Mouse (Mus musculus): ENCODE data around the gene Lrrc1. TPM values are rescaled to one million over a fixed set of nuclear protein-coding genes. Genes with fewer than 3 reads are reported as not detected.
"Not testable (repeated sequence)": the region's sequence is repeated elsewhere in the genome, so short reads cannot be mapped to it uniquely, and the experiment has no call there.

The Lrrc1 gene
- polyA plus RNA-seq (2016; fragmentation: Nextera tagmentation; extraction: Ambion mirVana): 4.9 and 5.4 TPM in 2 replicates

DNA sequence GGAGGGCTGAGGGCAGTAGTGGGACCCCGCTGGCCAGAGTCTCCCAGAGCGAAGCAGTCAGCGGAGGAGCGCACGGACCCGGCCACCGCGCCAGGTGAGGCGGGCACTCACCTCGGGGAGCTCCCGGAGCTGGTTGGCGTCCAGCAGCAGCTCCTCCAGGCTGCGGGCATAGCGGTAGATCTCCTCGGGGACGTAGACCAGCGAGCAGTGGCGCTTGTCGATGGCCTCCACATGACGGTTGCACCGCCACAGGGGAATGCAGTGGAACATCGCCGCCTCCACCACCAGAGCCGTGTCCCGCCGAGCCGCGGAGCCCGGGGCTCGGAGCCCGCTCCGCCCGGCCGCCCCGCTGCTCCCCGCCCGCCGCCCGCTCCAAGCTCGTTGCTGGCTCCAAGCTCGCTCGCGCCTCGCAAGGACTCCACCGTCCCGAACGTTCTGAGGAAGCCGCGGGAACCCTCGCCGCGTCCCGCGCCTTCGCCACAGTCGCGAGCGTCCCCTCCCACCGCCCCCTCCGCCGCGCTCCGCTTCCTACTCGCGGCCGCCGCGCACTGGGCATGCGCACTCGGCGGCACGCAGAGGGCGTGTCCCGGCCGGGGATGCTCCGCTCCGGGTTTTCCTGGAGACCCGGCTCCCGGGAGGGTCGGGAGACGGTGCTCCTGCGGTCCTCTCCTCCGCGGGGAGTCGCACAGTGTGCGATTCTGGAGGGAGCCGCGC is at the start of gene Lrrc1:
Lrrc1 (minus strand) TSS at position 517 of the 714 bp plus-strand sequence.
- Histone ChIP-seq H3K27me3 (ENCODE audit: low read depth, poor library complexity, severe bottlenecking) (no peaks in the 10 kb centered on the region), H3K36me3 (no peaks in the 10 kb centered on the region), H3K4me1 (peaks cover 20% of the 10 kb centered on the region), H3K9me3 (replicated peaks) (no peaks in the 10 kb centered on the region), H3K27ac (peak within 1 kb of the TSS; percentile 90), H3K4me3 (peak within 1 kb of the TSS; percentile 88)
- peak; percentile 92 for DNase-seq (ENCODE audit: low spot score)
- WGBS: under 1% methylated on average over 88 of the region's 88 CpGs

- Histone ChIP-seq H3K36me3 (no peaks in the 10 kb centered on the region), H3K27me3 (ENCODE audit: low read depth, poor library complexity, severe bottlenecking) (no peaks in the 10 kb centered on the region), H3K9me3 (replicated peaks) (no peaks in the 10 kb centered on the region), H3K27ac (no peak overlapping the region), H3K4me3 (no peak overlapping the region), H3K4me1 (no peaks in the 10 kb centered on the region)
- 68% methylated on average over 4 of the region's 4 CpGs for WGBS
- DNase-seq (ENCODE audit: low spot score): no peak
These were observed 47.8 kb upstream of the Lrrc1 start for GRCm38 (mm10) chr9:77592423-77592822.

GRCm38 (mm10) chr9:77589496-77589895 is 44.8 kb upstream of the Lrrc1 start:
- Histone ChIP-seq H3K36me3 (no peaks in the 10 kb centered on the region), H3K4me1 (no peaks in the 10 kb centered on the region), H3K4me3 (no peak overlapping the region), H3K9me3 (replicated peaks) (no peaks in the 10 kb centered on the region), H3K27ac (no peak overlapping the region), H3K27me3 (ENCODE audit: low read depth, poor library complexity, severe bottlenecking) (no peaks in the 10 kb centered on the region)
- WGBS: 70% methylated on average over 2 of the region's 2 CpGs
- no peak for DNase-seq (ENCODE audit: low spot score)

GRCm38 (mm10) chr9:77587616-77588015 is 42.9 kb upstream of the Lrrc1 start:
- Histone ChIP-seq H3K9me3 (replicated peaks) (no peaks in the 10 kb centered on the region), H3K36me3 (no peaks in the 10 kb centered on the region), H3K27me3 (ENCODE audit: low read depth, poor library complexity, severe bottlenecking) (no peaks in the 10 kb centered on the region), H3K27ac (no peak overlapping the region), H3K4me1 (no peaks in the 10 kb centered on the region), H3K4me3 (no peak overlapping the region)
- WGBS: 93% methylated on average over 7 of the region's 7 CpGs
- no peak for DNase-seq (ENCODE audit: low spot score)

DNA sequence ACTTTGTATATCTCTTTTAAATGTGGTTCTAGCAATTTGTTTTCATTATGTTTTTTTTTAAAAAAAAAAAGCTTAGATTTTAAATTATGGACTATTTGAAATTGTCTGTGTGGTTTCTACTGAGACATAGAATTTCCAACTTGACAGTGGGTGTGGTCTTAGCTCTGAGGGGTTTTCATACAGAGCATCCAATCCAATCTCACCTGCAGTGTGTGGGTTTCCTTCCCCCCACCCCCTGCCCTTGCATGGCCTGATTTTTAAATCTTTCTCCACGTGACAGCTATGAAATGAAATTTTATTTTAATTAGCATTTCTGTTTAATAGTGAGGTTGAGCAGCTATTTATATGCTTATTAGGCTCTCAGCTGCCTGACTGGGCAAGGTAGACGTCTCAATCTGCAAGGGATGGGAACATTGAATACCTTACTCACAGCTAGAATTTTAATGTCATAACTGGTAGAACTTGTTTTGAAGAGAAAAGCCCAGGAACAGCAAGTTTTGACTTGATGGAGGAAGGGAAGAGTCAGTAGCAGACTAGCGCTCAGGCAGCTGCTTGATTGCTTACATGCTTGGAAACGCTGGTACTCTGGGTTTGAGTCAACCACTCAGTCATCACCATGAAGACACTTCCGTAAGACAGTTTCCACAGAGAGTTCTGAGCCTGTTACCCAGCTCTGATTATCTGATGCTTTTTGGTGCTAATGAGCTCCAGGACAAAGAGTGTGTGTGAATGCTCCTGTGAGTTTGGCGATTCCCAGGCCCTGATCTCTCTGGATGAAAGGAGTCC is 42.3 kb upstream of the Lrrc1 start:
- no peak for DNase-seq (ENCODE audit: low spot score)
- Histone ChIP-seq H3K4me1 (no peaks in the 10 kb centered on the region), H3K4me3 (no peak overlapping the region), H3K9me3 (replicated peaks) (no peaks in the 10 kb centered on the region), H3K36me3 (no peaks in the 10 kb centered on the region), H3K27me3 (ENCODE audit: low read depth, poor library complexity, severe bottlenecking) (no peaks in the 10 kb centered on the region), H3K27ac (no peak overlapping the region)
- WGBS: 75% methylated on average over 6 of the region's 6 CpGs

- no peak for DNase-seq (ENCODE audit: low spot score)
- Histone ChIP-seq H3K27me3 (ENCODE audit: low read depth, poor library complexity, severe bottlenecking) (no peaks in the 10 kb centered on the region), H3K27ac (no peak overlapping the region), H3K4me3 (no peak overlapping the region), H3K36me3 (no peaks in the 10 kb centered on the region), H3K9me3 (replicated peaks) (no peaks in the 10 kb centered on the region), H3K4me1 (no peaks in the 10 kb centered on the region)
- WGBS: 93% methylated on average over 6 of the region's 6 CpGs
These were observed 40.1 kb upstream of the Lrrc1 start for GRCm38 (mm10) chr9:77584746-77585145.

- no peak overlapping the region for H3K4me3 ChIP-seq
- H3K27me3 ChIP-seq (ENCODE audit: low read depth, poor library complexity, severe bottlenecking): no peaks in the 10 kb centered on the region
- no peaks in the 10 kb centered on the region for H3K4me1 ChIP-seq
- H3K9me3 ChIP-seq (replicated peaks): no peaks in the 10 kb centered on the region
- no peaks in the 10 kb centered on the region for H3K36me3 ChIP-seq
- no peak overlapping the region for H3K27ac ChIP-seq
- no peak for DNase-seq (ENCODE audit: low spot score)
- WGBS: 72% methylated on average over 2 of the region's 2 CpGs
These were observed 38.6 kb upstream of the Lrrc1 start for GRCm38 (mm10) chr9:77583302-77583701.

DNA sequence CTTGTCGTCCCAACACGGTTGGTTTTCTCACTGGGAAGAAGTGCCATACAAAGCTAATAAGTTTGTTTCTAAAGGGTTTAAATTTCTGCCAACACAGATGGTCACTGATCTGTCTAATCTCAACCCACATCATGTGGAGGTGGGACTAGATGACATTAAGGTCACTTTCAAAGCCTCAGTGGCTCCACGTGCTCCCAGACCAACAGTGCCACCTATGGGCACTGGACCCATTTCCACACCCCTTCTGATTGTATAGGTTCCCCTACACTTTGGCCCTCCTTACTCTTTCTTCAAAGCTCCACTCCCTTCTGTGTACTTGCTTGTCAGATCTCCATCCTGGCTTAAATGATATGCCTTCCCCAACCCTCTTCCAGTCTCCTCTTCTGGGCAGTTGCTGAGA is 35.2 kb upstream of the Lrrc1 start:
- Histone ChIP-seq H3K4me1 (no peaks in the 10 kb centered on the region), H3K4me3 (no peak overlapping the region), H3K36me3 (no peaks in the 10 kb centered on the region), H3K27me3 (ENCODE audit: low read depth, poor library complexity, severe bottlenecking) (no peaks in the 10 kb centered on the region), H3K27ac (no peak overlapping the region), H3K9me3 (replicated peaks) (no peaks in the 10 kb centered on the region)
- 69% methylated on average over 3 of the region's 3 CpGs for WGBS
- no peak for DNase-seq (ENCODE audit: low spot score)

DNA sequence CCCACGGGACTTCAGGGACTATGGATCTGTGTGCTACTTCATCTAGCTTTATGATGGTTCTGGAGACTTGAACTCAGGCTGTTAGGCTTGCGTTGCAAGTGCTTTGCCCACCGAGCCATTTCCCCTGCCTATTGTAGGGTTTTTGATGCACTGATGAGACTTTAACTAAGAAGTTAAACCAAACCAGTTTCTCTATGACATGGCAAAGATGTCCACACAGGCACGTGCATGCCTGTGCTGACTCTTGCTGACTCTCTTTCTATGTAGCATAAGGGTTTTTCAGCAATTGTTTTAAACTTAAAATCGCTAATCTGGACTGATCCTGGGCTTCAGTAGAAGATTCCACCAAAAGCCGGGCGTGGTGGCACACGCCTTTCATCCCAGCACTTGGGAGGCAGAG is 33.3 kb upstream of the Lrrc1 start:
- WGBS: 93% methylated on average over 8 of the region's 8 CpGs
- DNase-seq (ENCODE audit: low spot score): no peak
- H3K4me3 ChIP-seq: no peak overlapping the region
- no peak overlapping the region for H3K27ac ChIP-seq
- H3K9me3 ChIP-seq (replicated peaks): no peaks in the 10 kb centered on the region
- no peaks in the 10 kb centered on the region for H3K4me1 ChIP-seq
- no peaks in the 10 kb centered on the region for H3K36me3 ChIP-seq
- H3K27me3 ChIP-seq (ENCODE audit: low read depth, poor library complexity, severe bottlenecking): no peaks in the 10 kb centered on the region

DNA sequence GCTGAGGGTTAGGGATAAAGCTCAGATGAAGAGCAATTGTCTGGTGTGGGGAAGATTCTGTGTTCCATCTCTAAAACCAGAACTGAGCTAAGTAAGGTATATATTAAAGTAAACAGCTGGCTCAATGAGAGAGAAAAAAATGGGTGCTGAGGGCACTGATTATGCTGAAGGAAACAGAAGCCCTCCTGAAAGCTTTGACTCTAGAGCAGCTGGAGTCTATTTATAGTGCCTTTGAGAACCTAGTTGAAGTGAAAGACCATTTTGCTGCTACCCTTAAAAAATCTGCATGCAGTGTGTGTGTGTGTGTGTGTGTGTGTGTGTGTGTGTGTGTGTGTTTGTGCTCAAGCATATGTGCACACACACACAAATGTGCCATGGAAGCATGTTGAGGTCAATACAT is 32.7 kb upstream of the Lrrc1 start:
- Histone ChIP-seq H3K4me3 (no peak overlapping the region), H3K4me1 (no peaks in the 10 kb centered on the region), H3K36me3 (no peaks in the 10 kb centered on the region), H3K9me3 (replicated peaks) (no peaks in the 10 kb centered on the region), H3K27me3 (ENCODE audit: low read depth, poor library complexity, severe bottlenecking) (no peaks in the 10 kb centered on the region), H3K27ac (no peak overlapping the region)
- DNase-seq (ENCODE audit: low spot score): no peak

GRCm38 (mm10) chr9:77576320-77576719 is 31.6 kb upstream of the Lrrc1 start:
- no peak for DNase-seq (ENCODE audit: low spot score)
- Histone ChIP-seq H3K4me1 (no peaks in the 10 kb centered on the region), H3K4me3 (no peak overlapping the region), H3K36me3 (no peaks in the 10 kb centered on the region), H3K27ac (no peak overlapping the region), H3K9me3 (replicated peaks) (no peaks in the 10 kb centered on the region), H3K27me3 (ENCODE audit: low read depth, poor library complexity, severe bottlenecking) (no peaks in the 10 kb centered on the region)

DNA sequence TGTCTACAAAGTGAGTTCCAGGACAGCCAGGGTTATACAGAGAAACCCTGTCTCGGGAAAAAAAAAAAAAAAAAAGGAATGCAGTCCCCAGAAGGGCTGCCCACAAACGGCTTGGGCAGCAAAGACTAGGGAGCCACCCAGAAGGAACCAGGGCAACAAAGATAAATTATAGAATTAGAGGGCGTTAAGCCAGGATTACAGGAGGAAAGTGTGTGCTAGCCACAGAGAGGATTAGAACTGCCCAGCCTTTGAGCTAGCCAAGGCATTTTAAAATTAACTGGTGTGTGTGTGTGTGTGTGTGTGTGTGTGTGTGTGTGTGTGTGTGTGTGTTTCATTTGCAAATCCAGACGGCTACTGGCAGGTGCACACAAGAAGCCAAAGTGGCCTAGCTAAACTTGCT is 30.3 kb upstream of the Lrrc1 start:
- not testable (repeated sequence) for H3K9me3 ChIP-seq (replicated peaks); H3K27me3 ChIP-seq (ENCODE audit: low read depth, poor library complexity, severe bottlenecking); H3K27ac ChIP-seq; DNase-seq (ENCODE audit: low spot score); H3K36me3 ChIP-seq; H3K4me1 ChIP-seq; H3K4me3 ChIP-seq
- WGBS: 69% methylated on average over 4 of the region's 4 CpGs

- Histone ChIP-seq H3K4me3 (no peak overlapping the region), H3K4me1 (no peaks in the 10 kb centered on the region), H3K9me3 (replicated peaks) (no peaks in the 10 kb centered on the region), H3K27ac (no peak overlapping the region), H3K36me3 (no peaks in the 10 kb centered on the region), H3K27me3 (ENCODE audit: low read depth, poor library complexity, severe bottlenecking) (no peaks in the 10 kb centered on the region)
- no peak for DNase-seq (ENCODE audit: low spot score)
- WGBS: 90% methylated on average over 4 of the region's 4 CpGs
These were observed 27.2 kb upstream of the Lrrc1 start for GRCm38 (mm10) chr9:77571851-77572250.

All from limb, embryonic 10.5 days (tissue).